Mouse (Mus musculus) regulatory T cell (primary cell): ENCODE measurements around the gene Ggnbp2.

ENCODE experiments used
- in situ Hi-C: fragments of 300-600 bp; cut with MboI, MseI; formaldehyde crosslinking; loops from one replicate; pipeline ENCODE4 v1.15.1; 2025; ENCODE audit warnings: high pct_unique_total_duplicates

Gene Ggnbp2

DNA sequence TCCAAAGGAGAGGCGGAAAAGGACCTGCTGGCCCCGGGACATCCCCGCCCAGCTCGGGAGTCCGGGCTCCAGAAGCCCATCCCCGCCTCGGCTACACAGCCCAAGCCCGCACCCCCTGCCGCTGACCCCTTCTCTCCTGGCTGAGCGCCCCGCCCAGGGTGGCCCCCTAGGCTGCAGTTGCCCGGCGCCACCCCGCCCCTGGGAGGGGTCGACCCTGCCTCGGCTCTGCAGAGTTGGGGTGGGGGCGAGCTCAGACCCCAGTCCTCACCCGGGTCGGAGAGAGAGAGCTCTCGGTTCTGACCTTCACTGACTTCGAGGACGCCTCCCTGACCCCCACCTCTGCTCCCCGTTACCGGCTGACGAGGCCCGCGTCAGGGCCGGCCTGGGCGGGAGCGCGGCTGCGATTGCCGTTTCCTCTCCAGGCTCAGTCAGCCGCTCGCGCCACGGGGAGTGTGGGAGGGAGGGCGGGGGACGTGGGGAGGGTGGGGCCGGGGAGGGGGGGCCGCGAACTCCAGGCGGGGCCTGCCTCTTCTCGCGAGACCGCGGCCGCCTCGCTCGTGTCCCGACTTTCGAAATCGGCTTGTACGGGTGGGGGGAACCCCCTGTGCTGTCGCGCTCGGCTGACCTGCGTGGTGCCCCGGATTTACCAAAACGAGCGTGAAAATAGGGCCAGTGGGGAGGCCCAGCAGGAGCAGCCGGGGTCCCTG, at the start of gene Ggnbp2:
Ggnbp2 (minus strand) TSS at position 481 of the 707 bp plus-strand sequence.
- in situ Hi-C loops, result no loop called here

DNA sequence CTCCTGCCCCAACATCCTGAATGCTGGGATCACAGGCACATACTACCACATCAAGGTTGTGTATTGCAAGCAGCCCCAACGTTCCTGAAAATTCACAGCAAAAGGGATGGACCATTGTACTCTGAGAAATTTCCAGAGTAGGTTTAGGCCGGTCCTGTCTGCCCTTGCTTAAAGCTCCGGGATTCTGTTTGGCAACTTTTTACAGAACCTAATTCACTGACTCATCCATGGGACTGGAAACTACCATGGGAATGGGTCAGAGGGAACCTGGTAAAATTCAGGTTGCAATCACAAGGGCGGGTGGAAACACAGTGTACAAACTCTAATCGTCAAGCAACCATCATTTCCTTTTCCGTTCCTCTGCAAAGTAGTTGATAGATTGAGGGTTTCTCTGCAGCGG, 49.3 kb upstream of the Ggnbp2 start:
- in situ Hi-C loops, result no loop called here

DNA sequence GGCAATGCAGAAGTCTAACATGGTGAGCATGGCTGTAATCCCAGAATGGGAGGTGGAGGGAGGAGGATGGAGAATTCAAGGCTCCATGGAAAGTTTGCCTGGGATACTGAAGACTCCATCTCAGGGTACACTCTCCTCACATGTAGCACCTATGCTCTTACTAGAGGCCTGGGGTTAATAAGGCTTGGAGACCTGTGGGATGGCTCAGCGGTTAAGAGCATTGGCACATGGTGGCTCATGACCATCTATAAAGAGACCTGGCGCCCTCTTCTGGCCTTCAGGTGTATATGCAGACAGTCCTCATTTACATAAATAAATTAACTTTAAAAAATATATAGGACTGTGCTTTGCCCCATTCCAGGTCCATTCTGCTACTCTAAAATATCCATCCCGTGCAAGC, 48.7 kb upstream of the Ggnbp2 start:
- in situ Hi-C loops, result no loop called here

DNA sequence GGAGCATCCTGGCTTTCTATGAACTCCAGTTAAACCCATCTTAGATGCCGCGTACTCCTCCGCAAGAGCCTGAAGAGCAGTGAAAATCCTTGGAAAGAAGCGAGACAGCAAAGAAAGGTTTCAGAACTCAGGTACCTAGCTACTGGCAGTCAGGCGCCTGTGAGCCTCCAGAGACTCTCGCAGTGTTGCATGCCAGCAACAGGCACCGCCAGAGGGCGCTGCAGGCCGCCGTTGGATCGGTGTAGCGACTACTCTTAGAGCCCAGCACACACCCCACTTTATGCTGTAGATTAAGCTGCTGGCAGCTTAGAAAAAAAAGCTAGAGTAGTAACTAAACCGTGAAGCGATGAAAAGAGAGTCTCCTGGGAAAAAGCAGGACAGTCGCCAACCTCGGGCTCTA, 47.8 kb upstream of the Ggnbp2 start:
- in situ Hi-C loops, result no loop called here

DNA sequence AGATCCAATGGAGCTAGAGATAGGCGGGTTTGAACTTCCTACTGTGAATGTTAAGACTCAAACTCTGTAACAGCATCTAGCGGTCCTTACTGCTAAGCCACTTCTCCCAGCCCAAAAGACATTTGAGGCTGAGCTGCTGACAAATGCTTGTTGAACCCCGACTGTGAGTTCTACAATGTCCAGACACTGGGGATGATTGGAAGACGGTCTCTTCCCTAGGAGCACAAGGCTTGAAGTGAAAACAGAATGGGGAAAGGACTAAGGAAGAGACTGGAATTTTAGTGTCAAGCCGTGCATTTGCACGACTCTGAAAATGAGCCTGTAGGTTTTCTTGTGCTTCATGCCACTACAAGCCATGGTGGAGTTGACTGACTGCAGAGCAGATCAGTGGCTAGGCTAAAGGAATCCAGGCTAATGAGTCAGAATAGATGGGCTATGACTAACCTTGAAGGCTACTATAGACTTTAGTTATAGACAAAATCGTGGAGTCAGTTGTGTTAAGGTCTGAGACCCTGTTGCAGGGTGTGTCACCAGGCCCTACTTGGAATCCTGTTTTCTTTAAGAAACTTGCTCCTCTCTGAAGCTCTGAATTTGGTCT, 46.2 kb upstream of the Ggnbp2 start:
- in situ Hi-C loops, result no loop called here

DNA sequence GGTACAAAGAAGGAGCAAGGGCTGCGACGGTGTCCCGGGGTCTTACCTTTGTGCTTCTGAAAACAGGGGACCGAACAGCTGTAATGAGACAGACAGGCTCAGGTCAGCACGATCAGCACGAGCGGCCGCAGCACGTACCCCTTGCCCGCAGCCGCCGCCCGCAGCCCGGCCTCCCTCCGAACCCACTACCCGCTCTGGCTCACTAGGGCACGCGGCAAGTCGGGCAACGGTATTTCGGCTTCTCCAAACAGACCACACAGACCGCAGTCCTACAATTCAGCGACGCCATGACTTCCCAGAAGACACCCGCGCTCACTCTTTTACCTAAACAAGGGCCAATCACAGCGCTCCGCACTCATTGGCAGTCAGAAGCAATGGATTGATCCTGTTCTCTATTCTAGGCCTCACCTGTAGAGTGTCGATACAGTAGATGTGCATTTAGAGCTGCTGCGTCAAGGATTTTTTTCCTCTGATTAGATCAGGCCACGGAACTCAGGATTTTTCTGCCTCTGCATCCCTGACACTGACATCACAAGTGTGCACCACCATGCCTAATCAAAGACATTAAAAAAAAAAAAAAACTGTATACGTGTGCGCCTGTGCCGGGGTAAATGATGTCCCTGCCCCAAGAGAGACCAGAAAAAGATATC, 45.6 kb upstream of the Ggnbp2 start, which contains the start of gene Znhit3:
Znhit3 (minus strand) TSS at position 314 of the 650 bp plus-strand sequence.
- in situ Hi-C loops, result no loop called here

DNA sequence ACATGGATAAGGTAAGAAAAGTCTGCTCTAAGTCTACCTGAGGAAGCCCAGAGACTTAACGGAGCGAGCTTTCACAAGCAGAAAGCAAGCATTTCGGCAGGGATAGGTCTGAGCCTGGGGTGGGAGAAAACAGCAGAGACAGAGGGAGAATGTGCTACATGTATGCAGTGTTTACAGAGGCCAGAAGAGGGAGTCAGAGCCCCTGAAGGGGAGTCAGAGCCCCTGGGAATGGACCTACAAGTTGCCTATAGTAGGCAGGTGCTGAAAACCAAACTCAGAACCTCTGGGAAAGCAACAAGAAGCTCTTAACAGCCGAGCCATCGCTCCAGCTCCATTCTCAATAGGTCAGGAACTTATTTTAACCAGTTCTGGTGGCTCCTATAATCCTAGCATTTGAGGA, 44.1 kb upstream of the Ggnbp2 start:
- in situ Hi-C loops, result no loop called here

DNA sequence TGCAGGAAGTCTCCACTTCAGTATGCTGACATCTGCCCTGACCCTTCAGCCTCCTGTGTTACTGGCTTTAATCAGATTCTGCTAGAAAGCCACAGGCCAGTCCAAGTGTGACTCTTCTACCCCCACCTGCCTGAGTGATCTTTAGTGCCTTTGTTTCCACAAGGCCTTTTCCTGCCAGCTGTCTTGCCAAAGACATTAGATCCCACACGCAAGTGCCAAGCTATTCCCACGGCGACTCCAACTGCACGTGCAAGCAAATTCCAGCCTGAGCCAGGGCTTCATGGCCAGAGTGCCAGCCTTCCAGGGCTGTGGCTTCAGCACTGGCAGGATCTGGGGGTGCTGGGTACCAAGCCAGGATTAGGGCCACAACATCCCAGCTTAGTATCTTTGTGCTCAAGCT, 39.8 kb upstream of the Ggnbp2 start:
- in situ Hi-C loops, result no loop called here

DNA sequence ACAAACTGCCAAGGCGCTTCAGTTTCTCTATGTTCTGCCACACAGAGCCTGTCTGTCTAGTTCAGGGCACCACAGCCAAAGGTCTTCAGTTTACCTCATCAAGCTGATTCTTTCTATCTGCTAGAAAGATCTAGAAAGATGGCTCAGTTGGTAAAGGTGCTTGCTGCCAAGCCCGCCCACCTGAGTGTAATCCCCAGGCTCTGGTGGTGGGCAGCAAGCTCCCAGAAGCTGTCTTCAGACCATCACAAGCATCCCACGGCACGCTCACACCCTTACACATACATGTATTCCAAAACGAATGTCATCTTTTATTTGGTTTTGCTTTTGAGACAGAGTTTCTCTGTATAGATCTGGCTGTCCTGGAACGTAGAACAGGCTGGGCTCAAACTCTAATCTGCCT, 37.9 kb upstream of the Ggnbp2 start:
- in situ Hi-C loops, result no loop called here

DNA sequence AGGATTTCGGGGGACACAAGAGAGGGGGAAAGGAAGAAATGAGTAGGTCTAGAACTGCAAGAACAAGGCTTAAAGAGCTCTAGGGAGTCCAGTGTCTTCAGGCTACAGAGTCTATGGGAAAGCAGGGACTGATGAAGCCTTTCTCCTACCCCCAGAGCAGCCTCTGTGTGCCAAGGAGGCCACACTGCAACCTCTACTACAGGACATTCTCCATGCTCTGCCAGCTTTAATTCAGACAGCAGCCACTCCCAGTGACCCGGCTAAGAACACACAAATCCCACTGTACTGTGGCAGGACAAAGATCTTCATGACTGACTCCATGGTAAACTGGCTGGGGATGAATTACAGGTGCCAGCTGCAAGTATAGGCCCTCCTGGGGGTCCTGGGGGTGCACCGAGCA, 36.5 kb upstream of the Ggnbp2 start:
- in situ Hi-C loops, result no loop called here

DNA sequence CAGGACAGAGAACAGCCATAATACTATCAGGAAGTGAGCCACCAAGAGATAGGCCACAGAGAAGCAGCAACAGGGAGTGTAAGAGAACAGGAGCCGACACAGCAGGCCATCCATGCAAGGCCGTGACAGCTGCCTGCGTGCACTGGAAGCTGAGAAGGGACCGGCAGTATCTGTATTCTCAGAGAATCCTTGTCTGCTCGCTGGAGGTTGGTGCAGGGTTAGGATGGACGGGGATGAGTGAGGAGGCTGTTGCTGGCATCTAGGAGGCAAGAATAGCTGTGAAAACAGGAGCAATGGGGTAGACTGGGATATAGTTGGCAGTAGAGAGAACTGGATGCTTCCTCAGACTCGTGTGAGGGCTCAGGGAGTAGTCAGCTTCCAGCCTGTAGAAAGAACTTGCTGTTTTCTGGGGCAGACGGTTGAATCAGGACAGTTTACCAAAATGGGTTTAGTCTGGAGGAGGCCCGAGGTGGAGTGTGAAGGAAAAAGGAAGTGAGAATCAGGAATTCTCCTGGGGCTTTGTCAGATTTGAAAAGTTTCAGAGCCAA, 34.1 kb upstream of the Ggnbp2 start:
- in situ Hi-C loops, result no loop called here

DNA sequence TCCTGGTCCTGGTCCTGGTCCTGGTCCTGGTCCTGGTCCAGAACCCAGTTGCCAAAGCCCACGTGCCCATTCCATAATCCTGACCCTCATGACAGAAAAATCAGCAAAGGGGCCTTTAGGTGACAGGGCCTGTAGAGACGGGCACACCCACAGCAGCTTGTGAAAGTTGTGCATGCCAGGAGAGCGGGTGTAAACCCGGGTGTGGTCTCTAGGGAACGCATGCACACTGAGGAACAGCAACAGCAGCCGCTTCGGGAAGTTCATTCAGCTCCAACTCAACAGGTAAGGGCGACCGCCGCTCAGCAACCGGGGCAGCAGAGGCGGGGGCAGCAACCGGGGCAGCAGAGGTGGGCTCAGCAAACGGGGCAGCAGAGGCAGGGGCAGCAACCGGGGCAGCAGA, 22.5 kb upstream of the Ggnbp2 start:
- in situ Hi-C loops, result no loop called here

DNA sequence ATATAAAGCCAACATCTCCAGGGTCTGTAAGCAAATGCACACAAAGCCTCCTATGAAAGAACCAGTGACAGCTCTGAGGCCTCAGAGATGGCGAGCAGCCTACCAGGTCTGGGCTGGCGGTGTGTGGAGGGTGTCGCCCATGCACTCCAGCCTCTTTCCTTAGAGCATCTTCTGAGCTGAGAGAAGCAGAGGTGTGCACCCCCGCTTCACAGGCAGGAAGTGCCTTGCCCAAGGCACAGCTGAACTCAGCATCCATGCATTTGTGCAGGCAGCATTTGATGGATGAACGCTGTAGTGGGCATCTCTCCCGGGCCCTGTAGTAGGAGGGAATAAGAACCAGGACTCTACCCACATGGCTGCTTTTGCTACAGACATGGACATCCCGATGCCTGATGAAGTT, 21.1 kb upstream of the Ggnbp2 start:
- in situ Hi-C loops, result no loop called here

DNA sequence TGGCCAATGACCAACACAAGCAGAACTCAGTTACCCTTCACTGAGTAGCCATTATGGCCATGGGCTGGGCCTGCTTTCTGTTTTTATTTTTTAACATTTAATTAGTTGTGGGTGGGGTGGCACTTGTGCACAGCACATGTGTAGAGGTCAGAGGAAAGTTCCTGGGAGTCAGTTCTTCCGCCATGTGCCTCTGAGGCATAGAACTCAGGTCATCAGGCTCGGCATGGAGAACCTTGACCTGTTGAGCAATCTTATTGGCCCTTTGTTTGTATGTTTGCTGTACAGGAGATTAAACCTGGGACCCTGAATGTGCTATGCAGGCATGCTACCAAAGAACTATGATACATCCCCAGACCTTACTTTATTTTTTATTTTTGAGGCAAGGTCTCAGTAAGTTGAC, 18.9 kb upstream of the Ggnbp2 start:
- in situ Hi-C loops, result no loop called here

DNA sequence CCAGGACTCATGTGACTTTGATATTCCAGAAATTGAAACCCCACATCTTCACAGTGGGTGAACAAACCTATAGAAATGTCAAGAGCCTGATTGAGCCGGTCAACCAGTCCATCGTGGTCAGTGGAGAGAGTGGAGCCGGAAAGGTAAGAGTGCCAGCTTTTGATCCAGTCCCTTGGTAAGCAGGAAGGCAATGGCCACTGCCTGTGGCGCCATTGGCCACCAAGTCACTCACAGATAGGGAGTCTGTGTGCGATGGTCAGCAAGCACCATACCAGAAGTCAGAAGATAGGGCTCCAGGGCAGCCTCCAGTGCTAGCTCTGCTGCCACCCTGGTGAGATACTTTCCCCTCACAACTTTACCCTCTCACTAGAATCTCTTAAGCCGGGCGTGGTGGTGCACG, 17.4 kb upstream of the Ggnbp2 start:
- in situ Hi-C loops, result no loop called here

DNA sequence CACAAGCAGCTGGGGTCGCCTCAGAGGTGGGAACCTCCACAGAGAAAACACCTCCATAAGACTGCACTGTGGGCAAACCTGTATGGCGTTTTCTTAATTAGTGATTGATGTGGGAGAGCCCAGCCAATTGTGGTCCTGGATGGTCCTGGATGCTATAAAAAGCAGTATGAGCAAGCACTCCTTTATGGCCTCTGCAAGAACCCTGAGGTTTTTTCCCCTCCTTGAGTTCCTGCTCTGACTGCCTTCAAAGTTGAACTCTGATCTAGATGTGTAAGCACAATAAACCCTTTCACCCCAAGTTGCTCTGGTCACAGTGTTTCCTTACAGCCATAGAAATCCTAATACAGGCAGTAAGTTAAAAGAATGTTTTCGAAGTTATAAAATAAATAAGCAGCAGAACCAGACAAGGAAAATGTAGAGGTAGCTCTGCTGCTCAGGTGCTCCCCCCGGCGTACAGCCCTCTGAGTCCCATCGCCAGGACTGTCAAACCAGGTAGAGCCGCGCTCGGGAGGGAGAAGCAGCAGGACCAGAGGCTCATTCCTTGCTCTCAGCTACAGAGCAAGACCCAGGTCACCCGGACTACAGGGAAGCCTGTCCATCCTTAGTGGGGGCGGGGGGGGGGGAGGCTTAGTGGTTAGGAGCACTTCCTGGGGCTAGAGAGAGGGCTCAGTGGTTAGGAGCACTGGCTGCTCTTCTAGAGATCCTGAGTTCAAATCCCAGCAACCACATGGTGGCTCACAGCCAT, 16.3 kb upstream of the Ggnbp2 start:
- in situ Hi-C loops, result no loop called here

DNA sequence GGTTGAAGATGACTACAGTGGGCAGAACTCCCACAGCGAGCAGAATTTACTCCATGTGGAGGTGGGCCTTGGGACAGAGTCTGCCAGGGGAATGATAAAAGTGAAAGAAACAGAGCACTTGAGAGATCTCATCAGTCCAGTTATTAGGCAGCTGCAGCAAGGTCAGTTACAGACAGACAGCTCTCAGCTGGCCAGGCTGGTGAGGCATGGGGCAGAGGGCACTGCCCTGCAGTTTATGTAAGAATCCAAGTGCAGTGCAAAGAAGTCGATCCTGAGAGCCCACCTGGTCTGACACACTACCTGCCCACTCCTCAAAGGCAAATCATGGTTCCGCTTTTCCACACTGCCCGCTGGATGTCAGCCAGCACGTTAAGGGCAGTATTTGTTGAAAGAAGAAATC, 15.6 kb upstream of the Ggnbp2 start:
- in situ Hi-C loops, result no loop called here

DNA sequence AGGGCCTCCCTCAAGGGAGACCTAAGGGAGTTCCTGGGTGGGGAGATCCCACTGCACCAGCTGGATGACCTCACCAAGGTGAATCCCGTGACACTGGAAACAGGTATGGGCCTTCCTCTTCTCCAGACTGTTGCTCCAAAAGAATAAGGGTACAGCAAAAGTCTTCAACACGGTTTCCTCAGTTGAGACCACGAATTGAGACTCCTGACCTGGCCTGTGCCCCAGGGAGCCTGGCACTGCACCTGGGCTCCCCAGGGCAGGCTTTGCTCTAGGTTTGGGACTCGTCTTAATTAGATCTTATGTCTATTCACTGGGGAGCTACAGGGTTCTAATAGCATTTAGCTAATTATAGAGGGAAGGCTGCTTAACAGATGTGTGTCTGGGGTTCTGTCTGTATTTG, 14.6 kb upstream of the Ggnbp2 start:
- in situ Hi-C loops, result no loop called here

DNA sequence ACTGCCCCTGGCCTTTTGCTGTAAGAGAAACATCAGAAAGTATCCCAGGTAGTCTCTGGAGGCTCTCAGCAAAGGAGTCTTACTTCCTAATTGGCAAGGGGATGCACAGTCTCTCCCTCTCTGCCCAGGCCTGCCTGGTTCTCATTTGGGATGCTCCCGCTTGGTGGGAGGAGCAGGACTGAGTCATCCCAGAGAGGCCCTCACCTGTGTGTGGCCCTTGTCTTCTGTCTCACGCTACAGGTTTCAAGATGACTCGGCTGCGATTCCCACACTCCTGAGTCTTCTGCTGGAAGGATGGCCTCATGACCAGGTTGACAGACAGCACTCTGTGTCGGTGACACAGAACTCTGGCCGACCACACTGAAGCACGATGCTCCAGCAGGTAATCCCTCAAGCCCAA, 11.7 kb upstream of the Ggnbp2 start:
- in situ Hi-C loops, result no loop called here

DNA sequence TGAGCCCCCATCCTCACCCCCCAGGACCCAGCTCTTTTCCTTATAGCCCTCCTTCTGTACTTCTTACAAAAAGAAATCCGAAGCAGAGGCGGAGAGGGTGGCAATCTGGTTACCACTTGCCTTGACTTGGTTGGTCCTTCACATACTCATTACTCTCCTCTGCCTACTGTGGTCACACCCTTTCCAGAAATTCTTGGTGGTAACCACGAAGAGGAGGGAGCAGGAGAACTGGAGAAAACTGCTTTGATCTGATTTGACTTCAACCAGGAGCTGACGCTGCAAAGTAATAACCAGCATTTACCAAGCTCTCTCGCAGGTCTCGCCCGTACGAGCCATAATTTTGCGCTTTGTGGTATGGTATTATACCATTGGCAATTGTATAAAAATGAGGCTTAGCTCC, 10.4 kb upstream of the Ggnbp2 start:
- in situ Hi-C loops, result no loop called here

DNA sequence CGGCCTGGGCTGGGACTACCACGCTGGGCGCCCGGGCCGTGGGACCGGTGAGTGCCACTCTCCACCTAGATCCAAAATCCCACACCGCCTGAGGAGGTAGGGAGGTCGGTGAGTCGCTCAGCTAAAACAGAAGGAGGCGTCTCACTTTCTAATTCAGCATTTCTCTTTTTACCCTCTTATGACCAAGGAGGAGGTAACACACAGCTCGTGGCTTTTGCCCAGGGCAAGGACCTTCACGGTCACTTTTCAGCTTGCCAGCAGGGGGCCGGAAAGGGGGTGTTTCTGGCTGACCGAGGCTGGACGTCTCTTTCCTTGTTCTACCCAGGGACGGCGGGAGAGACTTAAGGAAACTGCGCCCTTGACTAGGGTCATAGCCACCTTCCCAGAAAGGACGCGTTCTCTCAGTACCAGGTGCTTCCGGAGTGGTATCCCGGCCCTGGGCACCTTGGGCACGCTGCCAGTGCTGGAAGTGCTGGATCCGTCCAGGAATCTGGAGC, 9.9 kb upstream of the Ggnbp2 start:
- in situ Hi-C loops, result no loop called here
